Mouse (Mus musculus) Muller cell, postnatal 12 days (primary cell): ENCODE measurements around the gene Ehd1.

Source experiments
- DNase-seq: peaks from one replicate; pipeline ENCODE4 v3.0.0-alpha.2; 2015; ENCODE audit errors: inconsistent ontology term

The Ehd1 gene

GRCm38 (mm10) chr19:6276426-6277421, at the start of gene Ehd1:
Gene Ehd1 (plus strand): TSS chr19:6276725.
- DNase-seq: peak; percentile 99

- no peak for DNase-seq
These were observed 49.8 kb upstream of the Ehd1 start for GRCm38 (mm10) chr19:6226763-6227162.

GRCm38 (mm10) chr19:6227864-6228263, 48.7 kb upstream of the Ehd1 start:
- no peak for DNase-seq

GRCm38 (mm10) chr19:6230411-6230810, 46.1 kb upstream of the Ehd1 start:
- no peak for DNase-seq

- DNase-seq: no peak
These were observed 45.5 kb upstream of the Ehd1 start for GRCm38 (mm10) chr19:6231036-6231435.

GRCm38 (mm10) chr19:6233647-6234046, 42.9 kb upstream of the Ehd1 start:
- DNase-seq: peak; percentile 43

- no peak for DNase-seq
These were observed 42.0 kb upstream of the Ehd1 start for GRCm38 (mm10) chr19:6234337-6235083.

GRCm38 (mm10) chr19:6235084-6236052, 41.2 kb upstream of the Ehd1 start, which contains the start of gene Ppp2r5b:
Gene Ppp2r5b (minus strand): TSS chr19:6235872.
- peak; percentile 97 for DNase-seq

GRCm38 (mm10) chr19:6236053-6236441, 40.5 kb upstream of the Ehd1 start:
- DNase-seq: peak; percentile 92

GRCm38 (mm10) chr19:6236842-6237241, 39.7 kb upstream of the Ehd1 start:
- DNase-seq: no peak

- no peak for DNase-seq
These were observed 37.8 kb upstream of the Ehd1 start for GRCm38 (mm10) chr19:6238740-6239139.

- no peak for DNase-seq
These were observed 36.4 kb upstream of the Ehd1 start for GRCm38 (mm10) chr19:6240136-6240535.

- DNase-seq: no peak
These were observed 35.8 kb upstream of the Ehd1 start for GRCm38 (mm10) chr19:6240725-6241124.

GRCm38 (mm10) chr19:6241274-6242107, 35.0 kb upstream of the Ehd1 start, which contains the start of gene Atg2a:
Gene Atg2a (plus strand): TSS chr19:6241668.
- DNase-seq: peak; percentile 99

GRCm38 (mm10) chr19:6242281-6242680, 34.2 kb upstream of the Ehd1 start:
- DNase-seq: peak; percentile 55

- DNase-seq: no peak
These were observed 33.3 kb upstream of the Ehd1 start for GRCm38 (mm10) chr19:6243226-6243625.

GRCm38 (mm10) chr19:6245806-6246205, 30.7 kb upstream of the Ehd1 start:
- no peak for DNase-seq

GRCm38 (mm10) chr19:6247526-6248300, 28.8 kb upstream of the Ehd1 start:
- DNase-seq: no peak

- DNase-seq: no peak
These were observed 23.5 kb upstream of the Ehd1 start for GRCm38 (mm10) chr19:6253021-6253420.

GRCm38 (mm10) chr19:6260428-6260827, 16.1 kb upstream of the Ehd1 start:
- DNase-seq: no peak
